Mouse (Mus musculus) embryonic fibroblast, embryonic 13.5 days (primary cell): ENCODE results near the gene Hoxd1. TPM values are rescaled to one million over a fixed set of nuclear protein-coding genes. Genes with fewer than 3 reads are reported as not detected.

Experiments used
- H3K27ac ChIP-seq: 2 replicates; pipeline ENCODE4 v1.5.1; 2012; ENCODE audit warnings: low read length, control low read depth, inconsistent platforms; ENCODE audit not compliant: insufficient read depth
- H3K4me1 ChIP-seq: 2 replicates; pipeline ENCODE4 v1.6.1; 2011; ENCODE audit warnings: low read length; ENCODE audit not compliant: control insufficient read depth, insufficient read depth
- H3K4me3 ChIP-seq: 2 replicates; pipeline ENCODE4 v1.5.1; 2011; ENCODE audit warnings: mild to moderate bottlenecking, control low read depth, low read length; ENCODE audit not compliant: insufficient read depth
- CTCF ChIP-seq: IDR thresholded peaks from 2 replicates; pipeline ENCODE4 v1.5.1; 2011; ENCODE audit warnings: mild to moderate bottlenecking, control low read depth, low read length, moderate library complexity, borderline replicate concordance; ENCODE audit not compliant: insufficient read depth
- POLR2A ChIP-seq: IDR thresholded peaks from 2 replicates; pipeline ENCODE4 v1.6.1; 2011; ENCODE audit warnings: low read depth, mild to moderate bottlenecking, control low read depth, low read length, moderate library complexity
- polyA plus RNA-seq: library from polyadenylated mRNA; stranded (reverse); fragments of >200 nt; gene quantifications from 2 replicates; pipeline ENCODE4 v1.2.4, GENCODE M21; 2011; ENCODE audit warnings: low read depth; ENCODE audit not compliant: missing spikeins, insufficient read length

Gene Hoxd1
- polyA plus RNA-seq, 1 experiment = 0.46 TPM

- Histone ChIP-seq H3K4me3 (no peak overlapping the region), H3K4me1 (no peaks in the 10 kb centered on the region; the same call in 1 of the 2 replicates), H3K27ac (no peak overlapping the region)
- TF ChIP-seq CTCF = no peak
- TF ChIP-seq POLR2A = no peak
These were observed 839 bp upstream of the Hoxd1 start for GRCm38 (mm10) chr2:74761941-74762340.

DNA sequence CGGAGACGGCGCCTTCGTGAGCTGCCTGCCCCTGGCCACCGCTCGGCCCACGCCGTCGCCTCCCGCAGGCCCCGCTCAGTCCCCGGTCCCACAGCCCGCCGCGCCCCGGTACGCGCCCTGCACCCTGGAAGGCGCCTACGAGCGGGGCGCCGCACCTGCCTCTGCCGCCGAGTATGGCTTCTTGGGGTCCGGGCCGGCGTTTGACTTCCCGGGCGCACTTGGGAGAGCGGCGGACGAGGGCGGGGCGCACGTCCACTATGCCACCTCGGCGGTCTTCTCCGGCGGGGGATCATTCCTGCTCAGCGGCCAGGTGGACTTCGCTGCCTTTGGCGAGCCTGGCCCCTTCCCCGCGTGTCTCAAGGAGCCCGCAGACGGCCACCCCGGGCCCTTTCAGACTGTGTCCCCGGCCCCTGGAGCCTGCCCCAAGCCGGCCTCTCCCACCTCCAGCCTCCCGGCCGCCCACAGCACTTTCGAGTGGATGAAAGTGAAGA lies 510 bp downstream of the Hoxd1 start:
- Histone ChIP-seq H3K4me3 (no peak overlapping the region; the same call in 1 of the 2 replicates), H3K4me1 (no peaks in the 10 kb centered on the region; the same call in 1 of the 2 replicates), H3K27ac (no peak overlapping the region)
- TF ChIP-seq POLR2A (no peak), CTCF (no peak)

DNA sequence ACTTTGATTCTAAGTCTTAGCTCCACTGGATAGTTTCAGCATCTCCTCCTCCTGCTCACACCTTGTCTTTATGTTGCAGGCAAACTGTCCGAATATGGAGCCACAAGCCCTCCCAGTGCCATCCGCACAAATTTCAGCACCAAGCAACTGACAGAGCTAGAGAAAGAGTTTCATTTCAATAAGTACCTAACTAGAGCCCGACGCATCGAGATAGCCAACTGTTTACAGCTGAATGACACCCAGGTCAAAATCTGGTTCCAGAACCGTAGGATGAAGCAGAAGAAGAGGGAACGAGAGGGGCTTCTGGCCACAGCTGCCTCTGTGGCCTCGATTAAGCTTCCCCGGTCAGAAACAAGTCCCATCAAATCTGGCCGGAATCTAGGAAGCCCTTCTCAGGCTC lies 1.2 kb downstream of the Hoxd1 start:
- no peak overlapping the region for H3K27ac ChIP-seq
- no peak overlapping the region for H3K4me3 ChIP-seq
- TF ChIP-seq POLR2A (no peak), CTCF (no peak)
- H3K4me1 ChIP-seq = no peaks in the 10 kb centered on the region; the same call in 1 of the 2 replicates

- Histone ChIP-seq H3K4me3 (no peak overlapping the region), H3K4me1 (no peaks in the 10 kb centered on the region), H3K27ac (no peak overlapping the region)
- TF ChIP-seq POLR2A = no peak
- no peak for TF ChIP-seq CTCF
These were observed 11.6 kb downstream of the Hoxd1 start for GRCm38 (mm10) chr2:74774359-74774758.

- no peak overlapping the region for H3K27ac ChIP-seq
- TF ChIP-seq POLR2A (no peak), CTCF (no peak)
- H3K4me1 ChIP-seq = 0 out of 2 replicates have a peak, but pooled peaks cover 2% of the 10 kb centered on the region
- H3K4me3 ChIP-seq = no peak overlapping the region
These were observed 14.9 kb downstream of the Hoxd1 start for GRCm38 (mm10) chr2:74777536-74778275.

- Histone ChIP-seq H3K27ac (0 out of 2 replicates have a peak overlapping the region, but pooled peaks have one; percentile 13), H3K4me3 (no peak overlapping the region), H3K4me1 (0 out of 2 replicates have a peak, but pooled peaks cover 2% of the 10 kb centered on the region)
- TF ChIP-seq POLR2A (no peak), CTCF (no peak)
These were observed 18.6 kb downstream of the Hoxd1 start for GRCm38 (mm10) chr2:74781386-74781785.

DNA sequence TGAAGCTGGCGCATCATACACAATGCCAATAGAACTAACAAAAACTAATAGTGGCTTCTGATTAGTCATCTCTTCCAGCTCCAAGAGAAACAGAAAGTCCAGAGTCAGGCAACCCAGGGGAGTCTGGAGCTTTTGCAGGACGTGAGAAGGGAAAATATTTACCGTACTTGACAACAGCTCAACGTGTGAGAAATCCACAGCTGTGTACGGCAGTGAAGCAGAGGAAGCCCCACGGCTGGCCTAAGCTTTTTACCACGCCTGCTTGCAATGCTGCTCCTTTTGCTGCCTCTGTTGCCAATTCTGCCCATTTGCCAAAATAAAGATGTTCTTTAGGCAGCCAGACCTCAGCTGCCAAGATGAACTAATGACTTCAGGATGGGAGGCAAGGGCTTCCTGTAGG lies 32.8 kb downstream of the Hoxd1 start:
- Histone ChIP-seq H3K27ac (no peak overlapping the region), H3K4me1 (no peaks in the 10 kb centered on the region; the same call in 1 of the 2 replicates), H3K4me3 (no peak overlapping the region)
- TF ChIP-seq POLR2A = no peak
- no peak for TF ChIP-seq CTCF

GRCm38 (mm10) chr2:74808431-74808830 lies 45.7 kb downstream of the Hoxd1 start:
- Histone ChIP-seq H3K4me1 (no peaks in the 10 kb centered on the region), H3K27ac (no peak overlapping the region), H3K4me3 (no peak overlapping the region)
- no peak for TF ChIP-seq POLR2A
- TF ChIP-seq CTCF = no peak

Other genes with a start within 250 kb of the Hoxd1 start
- gene Lnpk, start 183.5 kb upstream of the Hoxd1 start, polyA plus RNA-seq = 29.4 and 46.3 TPM in 2 replicates
- 0.35 and 0.74 TPM in 2 replicates for gene Evx2, start 103.4 kb upstream of the Hoxd1 start, polyA plus RNA-seq
- gene Hoxd13, start 94.7 kb upstream of the Hoxd1 start, polyA plus RNA-seq = 17.0 and 20.1 TPM in 2 replicates
- 2.3 and 3.7 TPM in 2 replicates for gene Hoxd12, start 88.0 kb upstream of the Hoxd1 start, polyA plus RNA-seq
- 2.8 and 3.8 TPM in 2 replicates for gene Hoxd11, start 83.4 kb upstream of the Hoxd1 start, polyA plus RNA-seq
- 3.7 and 4.4 TPM in 2 replicates for gene Hoxd10, start 71.1 kb upstream of the Hoxd1 start, polyA plus RNA-seq
- gene Hoxd9, start 65.3 kb upstream of the Hoxd1 start, polyA plus RNA-seq = 2.1 and 3.5 TPM in 2 replicates
- 9.9 and 16.5 TPM in 2 replicates for gene Hoxd8, start 58.4 kb upstream of the Hoxd1 start, polyA plus RNA-seq
- 2.7 and 3.3 TPM in 2 replicates for gene Hoxd3, start 51.1 kb upstream of the Hoxd1 start, polyA plus RNA-seq
- gene Hoxd4, start 51.1 kb upstream of the Hoxd1 start, polyA plus RNA-seq = 4.1 and 6.7 TPM in 2 replicates
- 0.70 and 1.4 TPM in 2 replicates for gene Gm28230, start 36.3 kb upstream of the Hoxd1 start, polyA plus RNA-seq
- gene Mtx2, start 62.8 kb downstream of the Hoxd1 start, polyA plus RNA-seq = 79.5 and 91.0 TPM in 2 replicates